Mouse (Mus musculus) G1E (cell line): ENCODE results near the gene Btbd2.
A peak's percentile ranks its signal among the peaks of the same experiment; 100 is the strongest.

Experiments used
- CTCF ChIP-seq: IDR thresholded peaks from 2 replicates; pipeline ENCODE4 v1.5.1; 2012; ENCODE audit warnings: low read depth, low read length, inconsistent platforms, mixed read lengths
- GATA1 ChIP-seq: IDR thresholded peaks from 2 replicates; pipeline ENCODE4 v1.6.1; 2012; ENCODE audit warnings: borderline replicate concordance, low read length, inconsistent platforms, mixed read lengths
- GATA2 ChIP-seq: IDR thresholded peaks from 2 replicates; pipeline ENCODE4 v1.6.1; 2012; ENCODE audit warnings: low read depth, low read length, inconsistent platforms, borderline replicate concordance
- POLR2AphosphoS5 ChIP-seq: IDR thresholded peaks from 2 replicates; pipeline ENCODE4 v1.6.1; 2012; ENCODE audit warnings: low read depth, low read length, inconsistent platforms; ENCODE audit not compliant: insufficient replicate concordance

DNA sequence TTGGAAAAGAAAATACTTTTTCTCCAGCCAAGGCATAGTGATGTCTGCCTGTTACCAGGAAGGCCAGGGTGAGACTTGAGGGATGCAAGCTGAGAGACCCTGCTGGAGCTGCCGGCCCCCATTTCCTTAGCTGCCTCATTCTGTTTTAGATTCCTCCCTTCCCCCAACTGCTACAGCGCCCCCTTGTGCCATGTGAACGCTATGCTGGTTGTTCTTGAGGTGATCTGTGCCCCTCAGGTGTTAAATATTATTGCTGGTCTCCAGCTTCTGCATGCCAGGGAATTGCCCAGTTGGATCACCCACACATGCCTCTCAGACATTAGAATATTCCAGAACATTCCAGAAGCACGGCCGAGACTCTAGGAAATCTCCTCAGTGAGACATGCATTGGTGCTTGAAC lies 4.3 kb upstream of the Btbd2 start:
- peak; percentile 64 for TF ChIP-seq CTCF
- no peak for TF ChIP-seq GATA1
- TF ChIP-seq GATA2 = no peak
- TF ChIP-seq POLR2AphosphoS5 = no peak
